Mouse (Mus musculus): ENCODE measurements at regions not wholly inside any gene's neighbourhood (a gene's known extent, or its start where the extent isn't known, plus 50 kb on each side); places are given as distances from the start of the nearest gene placed in this dataset.

GRCm38 (mm10) chr17:73053479-73054215 is 54.1 kb upstream of the Lclat1 start:
- TF ChIP-seq MYC (IDR thresholded peaks at IDR 0.05; ENCODE audit: low read depth, low read length) (no peak), GABPA (IDR thresholded peaks at IDR 0.05; ENCODE audit: low read depth, low read length) (no peak), MAFK (IDR thresholded peaks at IDR 0.05; ENCODE audit: borderline replicate concordance, low read depth, low read length) (no peak), CTCF (IDR thresholded peaks at IDR 0.05 in 2 of 3, conservative IDR thresholded peaks at IDR 0.05 in 1 of 3; ENCODE audit: control insufficient read depth in 1 of 3, insufficient read depth in 1 of 3, low read depth in 2 of 3, low read length in 3 of 3, poor library complexity in 1 of 3, severe bottlenecking in 1 of 3) (no peak), MXI1 (IDR thresholded peaks at IDR 0.05; ENCODE audit: low read depth, low read length) (no peak)
- H3K36me3 ChIP-seq (ENCODE audit: control insufficient read depth in 1 of 2, insufficient read depth in 2 of 2, low read length in 2 of 2): no peaks in the 10 kb centered on the region
- no peak overlapping the region for H3K9ac ChIP-seq (ENCODE audit: control insufficient read depth, low read depth, low read length, poor library complexity, severe bottlenecking)
- H3K4me1 ChIP-seq (ENCODE audit: control insufficient read depth in 1 of 2, insufficient read depth in 2 of 2, low read length in 2 of 2): no peaks in the 10 kb centered on the region
- H3K79me2 ChIP-seq (ENCODE audit: control insufficient read depth, insufficient read depth, low read length, poor library complexity): no peaks in the 10 kb centered on the region
- H3K27ac ChIP-seq (ENCODE audit: control insufficient read depth, low read depth, low read length): no peak overlapping the region
- H3K27me3 ChIP-seq (ENCODE audit: control insufficient read depth in 1 of 2, insufficient read depth in 2 of 2, low read length in 2 of 2): 0 out of 4 replicates have a peak, but pooled peaks cover 0 to 2% of the 10 kb centered on the region in 2 experiments
- no peak for DNase-seq (ENCODE audit: low read depth, low spot score)
- H3K9me3 ChIP-seq (replicated peaks; ENCODE audit: insufficient read depth, low read length): no peaks in the 10 kb centered on the region
- no peak overlapping the region for H3K4me3 ChIP-seq (ENCODE audit: control insufficient read depth in 1 of 2, insufficient read depth in 1 of 2, low read depth in 2 of 2, low read length in 2 of 2)

- Histone ChIP-seq H3K9me3 (replicated peaks; ENCODE audit: insufficient read depth, low read length) (no peaks in the 10 kb centered on the region), H3K27ac (ENCODE audit: control insufficient read depth, low read depth, low read length) (no peak overlapping the region), H3K36me3 (ENCODE audit: control insufficient read depth in 1 of 2, insufficient read depth in 2 of 2, low read length in 2 of 2) (no peaks in the 10 kb centered on the region), H3K79me2 (ENCODE audit: control insufficient read depth, insufficient read depth, low read length, poor library complexity) (no peaks in the 10 kb centered on the region), H3K9ac (ENCODE audit: control insufficient read depth, low read depth, low read length, poor library complexity, severe bottlenecking) (no peak overlapping the region), H3K4me1 (ENCODE audit: control insufficient read depth in 1 of 2, insufficient read depth in 2 of 2, low read length in 2 of 2) (no peaks in the 10 kb centered on the region), H3K4me3 (ENCODE audit: control insufficient read depth in 1 of 2, insufficient read depth in 1 of 2, low read depth in 2 of 2, low read length in 2 of 2) (no peak overlapping the region), H3K27me3 (ENCODE audit: control insufficient read depth in 1 of 2, insufficient read depth in 2 of 2, low read length in 2 of 2) (0 out of 4 replicates have a peak, but pooled peaks cover 0 to 2% of the 10 kb centered on the region in 2 experiments)
- no peak for DNase-seq (ENCODE audit: low read depth, low spot score)
- TF ChIP-seq NELFE (IDR thresholded peaks at IDR 0.05; ENCODE audit: low read depth, low read length): no peak
- no peak for TF ChIP-seq RCOR1 (IDR thresholded peaks at IDR 0.05; ENCODE audit: low read depth, low read length)
- TF ChIP-seq USF1 (IDR thresholded peaks at IDR 0.05; ENCODE audit: low read depth, low read length): no peak
- TF ChIP-seq MEF2A (IDR thresholded peaks at IDR 0.05; ENCODE audit: extremely low read depth, insufficient replicate concordance, low read depth, low read length, poor library complexity, severe bottlenecking): no peak
- no peak for TF ChIP-seq POLR2AphosphoS5 (IDR thresholded peaks at IDR 0.05; ENCODE audit: borderline replicate concordance, low read depth, low read length)
- no peak for TF ChIP-seq MXI1 (IDR thresholded peaks at IDR 0.05; ENCODE audit: low read depth, low read length)
- TF ChIP-seq MAX (IDR thresholded peaks at IDR 0.05; ENCODE audit: low read length): no peak
- TF ChIP-seq UBTF (IDR thresholded peaks at IDR 0.05; ENCODE audit: borderline replicate concordance, insufficient read depth, low read depth, low read length): no peak
- TF ChIP-seq CHD1 (IDR thresholded peaks at IDR 0.05; ENCODE audit: low read depth, low read length): no peak
- TF ChIP-seq E2F4 (IDR thresholded peaks at IDR 0.05; ENCODE audit: borderline replicate concordance, low read depth, low read length): no peak
- TF ChIP-seq SIN3A (IDR thresholded peaks at IDR 0.05; ENCODE audit: low read length): no peak
- TF ChIP-seq NRF1 (IDR thresholded peaks at IDR 0.05; ENCODE audit: insufficient read depth, low read depth, low read length, poor library complexity, severe bottlenecking): no peak
- TF ChIP-seq CHD2 (IDR thresholded peaks at IDR 0.05; ENCODE audit: low read length): no peak
- TF ChIP-seq MYB (IDR thresholded peaks at IDR 0.05; ENCODE audit: low read depth, low read length): no peak
- no peak for TF ChIP-seq TAL1 (IDR thresholded peaks at IDR 0.05; ENCODE audit: low read length)
- no peak for TF ChIP-seq GABPA (IDR thresholded peaks at IDR 0.05; ENCODE audit: low read depth, low read length)
- TF ChIP-seq JUND (IDR thresholded peaks at IDR 0.05; ENCODE audit: low read depth, low read length): no peak
- no peak for TF ChIP-seq POLR2AphosphoS2 (IDR thresholded peaks at IDR 0.05; ENCODE audit: low read length)
- TF ChIP-seq MYC (IDR thresholded peaks at IDR 0.05; ENCODE audit: low read depth, low read length): no peak
- no peak for TF ChIP-seq HCFC1 (IDR thresholded peaks at IDR 0.05; ENCODE audit: low read depth, low read length)
Observed at GRCm38 (mm10) chr17:73054226-73054625, 53.6 kb upstream of the Lclat1 start.

Data from MEL (cell line).